Comparison of ENCODE assay signal across 13 mouse cellular contexts in the genomic region with DNA sequence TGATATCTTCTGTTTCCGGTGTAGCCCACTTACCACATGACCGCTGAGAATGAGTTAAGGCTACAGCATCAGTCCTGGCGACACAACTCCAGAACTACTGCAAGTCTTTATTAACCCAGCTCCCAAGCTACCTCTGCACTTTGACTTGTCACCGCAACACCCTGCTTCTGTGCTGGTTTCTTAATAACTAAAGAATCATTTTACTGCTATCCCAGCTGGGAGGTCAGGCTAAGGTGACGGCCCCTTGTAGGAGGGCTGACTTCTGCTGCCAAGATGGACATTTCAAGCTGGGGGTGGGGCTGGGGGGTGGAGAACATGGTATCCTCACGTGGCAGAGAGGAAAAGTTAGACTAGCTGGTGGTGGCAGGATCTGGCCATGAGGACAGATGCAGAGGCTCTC. TPM values are rescaled to one million over a fixed set of nuclear protein-coding genes. Genes with fewer than 3 reads are reported as not detected.
DNase-seq lines count a peak whose midpoint lies in the region; ATAC-seq and TF ChIP-seq lines count a peak whose summit lies in the region.
"Had no signal": no experiment of that assay in that cellular context is flagged by ENCODE, and none has a peak within 500 bp of the region (broad histone marks: within the 10 kb centered on the region; RNA-seq: fewer than 3 reads in every experiment).

No protein-coding gene starts in this region.

- H3K9ac ChIP-seq in lung, embryonic 16.5 days (ENCODE audit: low read length), result no peak overlapping the region
- no peak overlapping the region for H3K9ac ChIP-seq in kidney, embryonic 15.5 days
- H3K9ac ChIP-seq: limb, embryonic 15.5 days; liver, postnatal 0 days; neural tube, embryonic 12.5 days had no signal

- 49% methylated on average over 6 of the region's 6 CpGs for WGBS in lung, embryonic 16.5 days
- 49% methylated on average over 6 of the region's 6 CpGs for WGBS in kidney, embryonic 15.5 days

- peaks cover 26% of the 10 kb centered on the region for H3K4me1 ChIP-seq in lung, embryonic 16.5 days (replicated peaks; ENCODE audit: control insufficient read depth, insufficient read depth, low read length)
- peaks cover 29% of the 10 kb centered on the region for H3K4me1 ChIP-seq in kidney, embryonic 15.5 days

- H3K36me3 ChIP-seq in lung, embryonic 16.5 days (ENCODE audit: control insufficient read depth, insufficient read depth, low read length), result no peaks in the 10 kb centered on the region
- no peaks in the 10 kb centered on the region for H3K36me3 ChIP-seq in kidney, embryonic 15.5 days

- no peak for DNase-seq in lung, postnatal 14 days
- peak; percentile 28 for DNase-seq in lung, postnatal 10 days
- DNase-seq in left cerebral cortex, adult 2 months (ENCODE audit: extremely low spot score in 1 of 2, low spot score in 2 of 2), result no peak
- DNase-seq in gastrocnemius, postnatal 14 days, result no peak
- no peak for DNase-seq in layer of hippocampus, adult 2 months (ENCODE audit: low spot score in 2 of 2)
- DNase-seq: cerebellum, postnatal 10 days; liver, postnatal 0 days; spleen, adult 18-20 months had no signal

- no peaks in the 10 kb centered on the region for H3K27me3 ChIP-seq in lung, embryonic 16.5 days (ENCODE audit: control insufficient read depth, insufficient read depth, low read depth, low read length)
- no peaks in the 10 kb centered on the region for H3K27me3 ChIP-seq in kidney, embryonic 15.5 days
- H3K27me3 ChIP-seq: hindbrain, embryonic 12.5 days; limb, embryonic 15.5 days; neural tube, embryonic 12.5 days had no signal

- peak overlapping the region; percentile 30; the same call in 1 of the 2 replicates for H3K4me2 ChIP-seq in lung, embryonic 16.5 days (ENCODE audit: low read depth, low read length)
- no peak overlapping the region for H3K4me2 ChIP-seq in kidney, embryonic 15.5 days
- H3K4me2 ChIP-seq: hindbrain, embryonic 12.5 days; limb, embryonic 15.5 days had no signal

- TF ChIP-seq CTCF in left cerebral cortex, adult 2 months (IDR thresholded peaks at IDR 0.05), result no peak
- no peak for TF ChIP-seq CTCF in layer of hippocampus, adult 2 months (conservative IDR thresholded peaks at IDR 0.05)

- H3K9me3 ChIP-seq in lung, embryonic 16.5 days (ENCODE audit: control insufficient read depth, low read length), result no peaks in the 10 kb centered on the region
- no peaks in the 10 kb centered on the region for H3K9me3 ChIP-seq in kidney, embryonic 15.5 days (replicated peaks)
- H3K9me3 ChIP-seq: hindbrain, embryonic 12.5 days; limb, embryonic 15.5 days; neural tube, embryonic 12.5 days had no signal

- intact Hi-C loops in left cerebral cortex, adult 2 months (cut with DNase I), result loop anchor here (5.0 kb wide), 1 partner anchor 63 kb away; no protein-coding TSS in a partner anchor
- intact Hi-C loops in gastrocnemius, postnatal 14 days (cut with DNase I; ENCODE audit: low total_unique reads), result loop anchor here (5.0 kb wide), 1 partner anchor 47 kb away; no protein-coding TSS in a partner anchor

- H3K4me3 ChIP-seq in lung, embryonic 16.5 days (ENCODE audit: low read length), result no peak overlapping the region
- H3K4me3 ChIP-seq in kidney, embryonic 15.5 days (replicated peaks), result no peak overlapping the region
- H3K4me3 ChIP-seq in left cerebral cortex, adult 2 months, result no peak overlapping the region
- no peak overlapping the region for H3K4me3 ChIP-seq in layer of hippocampus, adult 2 months
- H3K4me3 ChIP-seq: hindbrain, embryonic 12.5 days; limb, embryonic 15.5 days; neural tube, embryonic 12.5 days had no signal

- ATAC-seq in lung, embryonic 16.5 days (ENCODE audit: low read depth), result no peak
- peak; percentile 55 for ATAC-seq in kidney, embryonic 15.5 days (replicated peaks; ENCODE audit: low FRiP score)
- ATAC-seq: liver, postnatal 0 days had no signal

- peak overlapping the region; percentile 84 for H3K27ac ChIP-seq in lung, embryonic 16.5 days (ENCODE audit: low read length)
- 0 out of 2 replicates have a peak overlapping the region, but pooled peaks have one; percentile 73 for H3K27ac ChIP-seq in kidney, embryonic 15.5 days
- no peak overlapping the region for H3K27ac ChIP-seq in left cerebral cortex, adult 2 months
- no peak overlapping the region for H3K27ac ChIP-seq in layer of hippocampus, adult 2 months
- H3K27ac ChIP-seq: hindbrain, embryonic 12.5 days; limb, embryonic 15.5 days; neural tube, embryonic 12.5 days had no signal

RNA-seq across cellular contexts. Expression of a gene that starts 50.7 kb away (rescaled TPM):
- polyA plus RNA-seq in lung, embryonic 16.5 days (2015; fragmentation: Nextera tagmentation; extraction: Ambion mirVana), result 9.2 and 10.1 TPM in 2 replicates
- 10.6 and 11.1 TPM in 2 replicates for polyA plus RNA-seq in kidney, embryonic 15.5 days (2015; fragmentation: Nextera tagmentation; extraction: Ambion mirVana)
- total RNA-seq in left cerebral cortex, adult 2 months (2021), result 10 to 100 TPM; 22.9 to 28.5 TPM
- total RNA-seq in gastrocnemius, postnatal 14 days (2021), result 1 to 10 TPM; 4.9 to 7.0 TPM
- 10 to 100 TPM; 37.0 to 44.7 TPM for total RNA-seq in layer of hippocampus, adult 2 months (2021)

Comparison
In these comparisons a context has a peak if more than half of its experiments do, and no peak if none do; other contexts are left out.
1. H3K27ac ChIP-seq: peak in lung, embryonic 16.5 days (single experiment) and kidney, embryonic 15.5 days (single experiment); none in left cerebral cortex, adult 2 months (single experiment) and layer of hippocampus, adult 2 months (single experiment).